Mouse (Mus musculus): ENCODE results near the gene Plekhb2.

Gene Plekhb2

GRCm38 (mm10) chr1:34866815-34867573, 17.2 kb downstream of the Plekhb2 start:
- DNase-seq (ENCODE audit: low read depth, low spot score): peak; percentile 65

- DNase-seq (ENCODE audit: low read depth, low spot score): no peak
These were observed 17.8 kb downstream of the Plekhb2 start for GRCm38 (mm10) chr1:34867574-34867955.

GRCm38 (mm10) chr1:34868391-34868790, 18.6 kb downstream of the Plekhb2 start:
- DNase-seq (ENCODE audit: low read depth, low spot score): no peak

- no peak for DNase-seq (ENCODE audit: low read depth, low spot score)
These were observed 19.5 kb downstream of the Plekhb2 start for GRCm38 (mm10) chr1:34869231-34869630.

GRCm38 (mm10) chr1:34871170-34871569, 21.4 kb downstream of the Plekhb2 start:
- DNase-seq (ENCODE audit: low read depth, low spot score): no peak

GRCm38 (mm10) chr1:34873551-34873950, 23.8 kb downstream of the Plekhb2 start:
- no peak for DNase-seq (ENCODE audit: low read depth, low spot score)

- DNase-seq (ENCODE audit: low read depth, low spot score): no peak
These were observed 29.8 kb downstream of the Plekhb2 start for GRCm38 (mm10) chr1:34879611-34880010.

DNA sequence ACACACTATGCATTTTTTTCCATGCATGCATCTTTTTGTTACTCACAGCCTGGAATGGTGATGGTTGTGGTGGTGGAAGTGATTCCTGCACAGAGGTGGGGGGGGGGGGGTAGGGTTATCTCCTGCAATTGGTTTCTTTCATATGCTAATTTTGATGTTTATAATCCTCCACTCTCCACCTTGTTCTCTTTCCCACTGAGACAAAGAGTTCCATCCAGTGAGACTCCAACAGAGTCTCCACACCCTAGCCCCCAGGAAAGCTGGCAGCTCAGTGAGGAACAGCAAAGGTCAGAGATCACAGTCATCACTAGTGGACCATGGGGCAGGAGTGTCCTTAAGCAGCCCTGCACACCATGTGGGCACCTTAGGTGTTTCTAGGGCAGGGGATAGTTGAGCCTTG, 34.0 kb downstream of the Plekhb2 start:
- DNase-seq (ENCODE audit: low read depth, low spot score): no peak

DNA sequence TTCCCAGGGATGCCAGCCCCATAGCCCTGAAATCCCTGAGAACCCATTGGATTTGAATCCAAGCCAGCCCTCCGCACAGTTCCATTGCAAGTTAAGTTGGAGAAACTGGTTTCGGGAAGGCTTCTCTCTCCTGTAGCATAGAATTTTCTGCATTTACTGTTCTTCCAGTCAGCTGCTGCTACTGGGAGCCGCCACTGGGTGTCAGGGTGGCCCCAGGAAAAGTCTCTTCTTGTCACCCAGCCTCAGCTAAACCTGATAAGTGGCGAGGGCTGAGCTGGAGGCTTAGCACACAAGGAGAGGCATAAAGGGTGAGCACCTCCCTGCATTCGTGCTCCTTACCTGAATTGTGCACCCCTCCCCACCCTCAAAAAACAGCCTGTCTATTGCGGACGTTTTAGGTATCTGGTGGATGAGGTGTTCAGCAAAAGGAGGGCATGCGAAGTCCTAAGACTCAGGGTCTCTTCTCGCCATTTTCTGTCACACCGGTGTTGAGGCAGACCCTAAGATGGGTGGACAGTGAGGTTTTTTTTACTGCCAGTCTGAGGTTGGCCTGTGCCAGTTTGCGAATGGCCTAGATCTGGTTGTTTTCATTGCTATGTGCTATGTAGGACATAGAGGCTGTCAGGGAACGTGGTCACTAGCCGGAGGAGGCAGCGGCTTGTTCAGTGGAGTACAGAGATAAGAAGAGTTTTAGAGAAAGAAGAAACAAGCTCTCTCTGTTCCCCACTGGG, 41.9 kb downstream of the Plekhb2 start:
- DNase-seq (ENCODE audit: low read depth, low spot score): no peak

DNA sequence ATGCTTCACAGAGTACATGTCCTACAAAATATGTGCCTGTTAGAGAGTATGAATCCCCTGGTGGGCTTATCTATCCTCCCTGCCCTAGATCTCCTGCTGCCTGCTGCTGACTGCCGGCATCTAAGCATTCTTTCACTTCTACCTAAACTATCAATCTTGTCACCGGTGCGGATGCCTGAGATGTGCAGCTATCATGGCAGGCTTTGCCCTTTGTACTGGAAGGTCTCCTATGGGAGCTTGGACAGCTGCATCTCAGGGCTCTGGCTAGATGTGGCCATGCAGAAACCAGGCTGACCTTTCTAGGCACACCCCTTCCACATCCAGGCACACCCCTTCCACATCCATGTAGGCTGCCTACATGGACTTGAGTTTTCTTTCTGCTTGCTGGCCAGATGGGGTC, 42.7 kb downstream of the Plekhb2 start:
- DNase-seq (ENCODE audit: low read depth, low spot score): no peak

DNA sequence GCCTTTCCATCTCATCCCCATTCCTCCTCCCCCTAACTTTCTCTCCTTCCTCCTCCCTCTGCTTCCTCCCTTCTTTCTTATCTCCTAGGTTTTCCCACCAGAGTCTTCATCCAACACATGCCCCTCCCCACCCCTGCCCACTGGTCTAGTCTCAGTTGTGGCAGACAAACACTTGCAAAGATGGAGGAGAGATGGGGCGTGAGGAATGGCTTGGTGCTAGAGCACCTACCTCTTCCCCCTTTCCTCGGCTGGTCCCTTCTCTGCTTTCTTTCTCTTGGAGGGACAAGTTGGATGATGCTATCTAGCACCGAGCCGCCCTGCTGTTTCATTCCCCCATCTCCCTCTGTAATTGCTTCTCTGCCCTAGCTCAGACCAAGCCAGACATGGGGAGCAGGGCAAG, 43.6 kb downstream of the Plekhb2 start:
- DNase-seq (ENCODE audit: low read depth, low spot score): no peak

GRCm38 (mm10) chr1:34893831-34894230, 44.1 kb downstream of the Plekhb2 start:
- no peak for DNase-seq (ENCODE audit: low read depth, low spot score)

DNA sequence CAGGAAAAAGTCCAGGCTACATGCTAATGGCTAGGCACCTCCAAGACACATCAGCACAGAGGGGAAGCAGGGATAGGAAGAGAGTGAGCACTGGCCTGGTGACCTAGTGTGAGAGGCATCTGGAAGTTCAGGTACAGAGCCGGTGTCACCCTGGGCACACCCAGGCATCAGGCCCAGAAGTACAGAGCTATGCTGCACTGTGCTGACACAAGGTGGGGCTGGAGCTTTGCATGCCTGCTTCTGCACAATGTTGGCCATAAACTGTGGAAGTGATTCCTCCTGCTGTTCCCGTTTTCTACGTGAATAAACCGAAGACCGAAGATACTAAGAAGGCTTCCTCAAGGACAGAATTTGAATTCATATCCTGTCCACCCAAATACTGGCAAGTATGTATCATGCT, 46.3 kb downstream of the Plekhb2 start:
- no peak for DNase-seq (ENCODE audit: low read depth, low spot score)

DNA sequence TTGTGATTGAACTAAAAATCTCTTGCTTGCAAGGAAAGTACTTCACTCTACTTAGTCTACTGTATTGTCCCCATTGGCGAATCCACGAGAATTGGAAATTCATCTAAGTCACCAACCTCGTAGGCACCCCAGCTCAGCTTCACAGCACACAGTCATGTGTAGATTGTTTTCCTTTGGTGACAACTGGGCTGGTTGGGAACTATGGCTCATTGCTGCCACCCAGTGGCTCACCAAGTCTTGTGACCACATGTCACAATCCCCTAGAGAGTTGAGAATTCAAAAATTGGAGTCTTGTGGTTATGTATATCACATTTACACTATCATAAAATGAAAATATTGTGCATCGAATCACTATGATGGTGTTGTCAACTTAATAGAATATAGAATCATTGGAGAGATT, 47.1 kb downstream of the Plekhb2 start:
- DNase-seq (ENCODE audit: low read depth, low spot score): no peak

DNA sequence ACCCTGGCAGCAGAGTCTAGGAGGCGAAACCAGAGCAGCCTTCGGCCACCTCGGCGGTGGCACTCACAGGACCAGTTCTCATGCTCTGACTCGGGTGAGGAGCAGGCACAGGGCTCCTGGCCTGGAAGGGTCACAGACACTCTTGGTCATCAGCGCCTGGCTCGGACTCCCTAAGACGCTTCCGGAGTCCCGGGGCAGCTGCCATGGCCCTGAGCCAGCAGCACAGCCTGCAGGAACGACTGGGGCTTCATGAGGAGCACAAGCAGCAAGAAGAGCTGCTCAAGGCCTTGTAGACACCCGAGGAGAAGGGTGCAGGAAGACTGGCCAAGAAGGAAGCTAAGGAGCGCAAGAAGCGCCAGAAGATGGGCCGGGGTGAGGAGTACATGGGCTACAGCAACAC, 78.9 kb downstream of the Plekhb2 start:
- DNase-seq (ENCODE audit: low read depth, low spot score): no peak

Measured in c-Kit-negative CD71-positive TER-119-positive erythroid progenitor cells, embryonic 14.5 days (primary cell).